ENCODE assay signal across 18 mouse cellular contexts in genomic region chr11:15649025-15649680, GRCm38 (mm10).
A peak's percentile ranks its signal among the peaks of the same experiment; 100 is the strongest.
DNase-seq lines count a peak whose midpoint lies in the region; ATAC-seq lines count a peak whose summit lies in the region.
"Had no signal": no experiment of that assay in that cellular context is flagged by ENCODE, and none has a peak within 500 bp of the region (broad histone marks: within the 10 kb centered on the region; RNA-seq: fewer than 3 reads in every experiment).

No protein-coding gene starts in this region.

- H3K27me3 ChIP-seq in midbrain, embryonic 11.5 days (ENCODE audit: control insufficient read depth, insufficient read depth, low read length) = no peaks in the 10 kb centered on the region
- H3K27me3 ChIP-seq in midbrain, embryonic 10.5 days (ENCODE audit: low read depth, poor library complexity, severe bottlenecking) = no peaks in the 10 kb centered on the region
- H3K27me3 ChIP-seq in forebrain, embryonic 12.5 days = no peaks in the 10 kb centered on the region
- H3K27me3 ChIP-seq in hindbrain, embryonic 14.5 days (ENCODE audit: control insufficient read depth, insufficient read depth, low read length) = no peaks in the 10 kb centered on the region
- H3K27me3 ChIP-seq in midbrain, embryonic 16.5 days (ENCODE audit: control insufficient read depth, insufficient read depth, low read depth, low read length) = no peaks in the 10 kb centered on the region
- H3K27me3 ChIP-seq: embryonic facial prominence, embryonic 15.5 days; heart, embryonic 13.5 days; neural tube, embryonic 12.5 days had no signal

- H3K4me1 ChIP-seq in midbrain, embryonic 11.5 days (ENCODE audit: control insufficient read depth, insufficient read depth, low read length) = no peaks in the 10 kb centered on the region
- H3K4me1 ChIP-seq in midbrain, embryonic 10.5 days = no peaks in the 10 kb centered on the region; the same call in 1 of the 2 replicates
- H3K4me1 ChIP-seq in forebrain, embryonic 12.5 days = peaks cover 7% of the 10 kb centered on the region; the same call in 1 of the 2 replicates
- no peaks in the 10 kb centered on the region for H3K4me1 ChIP-seq in hindbrain, embryonic 14.5 days (replicated peaks; ENCODE audit: control insufficient read depth, insufficient read depth, low read length)
- no peaks in the 10 kb centered on the region for H3K4me1 ChIP-seq in midbrain, embryonic 16.5 days (ENCODE audit: control insufficient read depth, insufficient read depth, low read length)
- H3K4me1 ChIP-seq: embryonic facial prominence, embryonic 15.5 days; heart, embryonic 13.5 days; neural tube, embryonic 12.5 days had no signal

- no peaks in the 10 kb centered on the region for H3K36me3 ChIP-seq in midbrain, embryonic 11.5 days (ENCODE audit: control insufficient read depth, insufficient read depth, low read length)
- H3K36me3 ChIP-seq in midbrain, embryonic 10.5 days = no peaks in the 10 kb centered on the region
- H3K36me3 ChIP-seq in forebrain, embryonic 12.5 days (replicated peaks) = no peaks in the 10 kb centered on the region
- no peaks in the 10 kb centered on the region for H3K36me3 ChIP-seq in hindbrain, embryonic 14.5 days (replicated peaks; ENCODE audit: control insufficient read depth, insufficient read depth)
- no peaks in the 10 kb centered on the region for H3K36me3 ChIP-seq in midbrain, embryonic 16.5 days (ENCODE audit: control insufficient read depth, insufficient read depth, low read length)
- H3K36me3 ChIP-seq: embryonic facial prominence, embryonic 15.5 days; heart, embryonic 13.5 days; neural tube, embryonic 12.5 days had no signal

- peak; percentile 73; the same call in 1 of the 2 replicates for ATAC-seq in midbrain, embryonic 11.5 days (ENCODE audit: low FRiP score)
- ATAC-seq in forebrain, embryonic 12.5 days (ENCODE audit: low FRiP score) = peak; percentile 71; the same call in 1 of the 2 replicates
- peak; percentile 55; the same call in 1 of the 2 replicates for ATAC-seq in hindbrain, embryonic 14.5 days (ENCODE audit: low FRiP score)
- peak; percentile 83; the same call in 1 of the 2 replicates for ATAC-seq in midbrain, embryonic 16.5 days

- no peak overlapping the region for H3K4me3 ChIP-seq in midbrain, embryonic 11.5 days (ENCODE audit: low read depth, low read length)
- H3K4me3 ChIP-seq in midbrain, embryonic 10.5 days = no peak overlapping the region
- H3K4me3 ChIP-seq in forebrain, embryonic 12.5 days (replicated peaks) = no peak overlapping the region
- no peak overlapping the region for H3K4me3 ChIP-seq in hindbrain, embryonic 14.5 days (replicated peaks; ENCODE audit: low read length)
- H3K4me3 ChIP-seq in midbrain, embryonic 16.5 days (ENCODE audit: low read depth, low read length) = no peak overlapping the region
- H3K4me3 ChIP-seq: embryonic facial prominence, embryonic 15.5 days; heart, embryonic 13.5 days; neural tube, embryonic 12.5 days had no signal

- no peak for DNase-seq in midbrain, embryonic 11.5 days (ENCODE audit: low spot score, missing footprints)
- no peak for DNase-seq in midbrain, embryonic 10.5 days (ENCODE audit: low spot score)
- DNase-seq in hindbrain, embryonic 14.5 days (ENCODE audit: low spot score) = no peak
- no peak for DNase-seq in gastrocnemius, postnatal 10 days
- DNase-seq in spleen, adult 12 weeks (ENCODE audit: low spot score) = no peak
- DNase-seq in heart, postnatal 4 days = no peak
- DNase-seq: B cell, adult 2 months; cerebellum, adult 9-10 months; heart, adult 11 months; lung, adult 18-20 months; lung, postnatal 14 days; thymus, postnatal 14 days had no signal

- H3K9ac ChIP-seq in midbrain, embryonic 11.5 days (ENCODE audit: low read length) = no peak overlapping the region
- H3K9ac ChIP-seq in forebrain, embryonic 12.5 days = no peak overlapping the region
- no peak overlapping the region for H3K9ac ChIP-seq in hindbrain, embryonic 14.5 days
- H3K9ac ChIP-seq in midbrain, embryonic 16.5 days (ENCODE audit: low read depth, low read length) = no peak overlapping the region
- H3K9ac ChIP-seq: embryonic facial prominence, embryonic 15.5 days; heart, embryonic 13.5 days; neural tube, embryonic 12.5 days had no signal

- no peaks in the 10 kb centered on the region for H3K9me3 ChIP-seq in midbrain, embryonic 11.5 days (ENCODE audit: control insufficient read depth, low read length)
- H3K9me3 ChIP-seq in midbrain, embryonic 10.5 days (replicated peaks) = no peaks in the 10 kb centered on the region
- no peaks in the 10 kb centered on the region for H3K9me3 ChIP-seq in forebrain, embryonic 12.5 days
- no peaks in the 10 kb centered on the region for H3K9me3 ChIP-seq in hindbrain, embryonic 14.5 days (ENCODE audit: control insufficient read depth, low read length)
- H3K9me3 ChIP-seq in midbrain, embryonic 16.5 days (replicated peaks; ENCODE audit: control insufficient read depth, low read length, poor library complexity, severe bottlenecking) = no peaks in the 10 kb centered on the region
- H3K9me3 ChIP-seq: embryonic facial prominence, embryonic 15.5 days; heart, embryonic 13.5 days; neural tube, embryonic 12.5 days had no signal

- no peak overlapping the region for H3K4me2 ChIP-seq in midbrain, embryonic 11.5 days
- H3K4me2 ChIP-seq in forebrain, embryonic 12.5 days = no peak overlapping the region
- no peak overlapping the region for H3K4me2 ChIP-seq in hindbrain, embryonic 14.5 days (replicated peaks)
- H3K4me2 ChIP-seq in midbrain, embryonic 16.5 days (ENCODE audit: low read length) = no peak overlapping the region
- H3K4me2 ChIP-seq: embryonic facial prominence, embryonic 15.5 days; heart, embryonic 13.5 days; liver, embryonic 11.5 days; neural tube, embryonic 12.5 days had no signal

- no peak overlapping the region for H3K27ac ChIP-seq in midbrain, embryonic 11.5 days (ENCODE audit: low read depth, low read length)
- no peak overlapping the region for H3K27ac ChIP-seq in midbrain, embryonic 10.5 days (replicated peaks)
- no peak overlapping the region for H3K27ac ChIP-seq in forebrain, embryonic 12.5 days
- no peak overlapping the region for H3K27ac ChIP-seq in hindbrain, embryonic 14.5 days
- no peak overlapping the region for H3K27ac ChIP-seq in midbrain, embryonic 16.5 days (ENCODE audit: low read length)
- H3K27ac ChIP-seq: embryonic facial prominence, embryonic 15.5 days; heart, embryonic 13.5 days; neural tube, embryonic 12.5 days had no signal
